Mouse (Mus musculus) neural tube, postnatal 0 days (tissue): ENCODE results near the gene Kcnk7. TPM values are rescaled to one million over a fixed set of nuclear protein-coding genes. Genes with fewer than 3 reads are reported as not detected.

Source experiments
- microRNA-seq: library from miRNA; unstranded; fragments of <30 nt; microRNA quantifications from one replicate; pipeline ENCODE4, GENCODE M21; 2016
- polyA plus RNA-seq: library from polyadenylated mRNA; unstranded; fragments of >200 nt; fragmentation: Nextera tagmentation; extraction: Ambion mirVana; gene quantifications from 2 replicates; pipeline ENCODE4 v1.2.1, GENCODE M21; 2015

Kcnk7 gene
- 0.25 and 0.53 TPM in 2 replicates for polyA plus RNA-seq

GRCm38 (mm10) chr19:5704163-5704800 lies at the start of gene Kcnk7:
Gene Kcnk7, plus strand, starts transcription at chr19:5704367.

GRCm38 (mm10) chr19:5662981-5663913 lies 40.9 kb upstream of the Kcnk7 start, which contains the start of gene Sipa1:
Gene Sipa1, minus strand, starts transcription at chr19:5663707.

GRCm38 (mm10) chr19:5688200-5689087 lies 15.7 kb upstream of the Kcnk7 start, which contains the start of the genes Map3k11 and Pcnx3:
Gene Map3k11, plus strand, starts transcription at chr19:5688742.
Gene Pcnx3, minus strand, starts transcription at chr19:5688908.

GRCm38 (mm10) chr19:5725767-5726515 lies 21.8 kb downstream of the Kcnk7 start, which contains the start of gene Ehbp1l1:
Gene Ehbp1l1, minus strand, starts transcription at chr19:5726317.

GRCm38 (mm10) chr19:5729444-5729815 lies 25.3 kb downstream of the Kcnk7 start, which contains the start of gene Fam89b:
Gene Fam89b, minus strand, starts transcription at chr19:5729653.

GRCm38 (mm10) chr19:5740320-5741317 lies 36.5 kb downstream of the Kcnk7 start, which contains the start of gene Ltbp3:
Gene Ltbp3, plus strand, starts transcription at chr19:5740904.

Small RNAs within 50 kb of the gene (microRNA-seq; reads per million reads assigned to microRNA genes)
- gene Mir6987: not detected

Other genes with a start within 250 kb of the Kcnk7 start
- 21.3 and 22.9 TPM in 2 replicates for gene Ccdc85b, start 246.5 kb upstream of the Kcnk7 start, polyA plus RNA-seq
- 161 and 163 TPM in 2 replicates for gene Fibp, start 243.8 kb upstream of the Kcnk7 start, polyA plus RNA-seq
- gene Ctsw, start 235.9 kb upstream of the Kcnk7 start, polyA plus RNA-seq: 1.4 and 2.2 TPM in 2 replicates
- gene Efemp2, start 230.4 kb upstream of the Kcnk7 start, polyA plus RNA-seq: 44.4 and 50.1 TPM in 2 replicates
- 33.8 and 43.8 TPM in 2 replicates for gene Mus81, start 216.0 kb upstream of the Kcnk7 start, polyA plus RNA-seq
- gene Cfl1, start 213.9 kb upstream of the Kcnk7 start, polyA plus RNA-seq: 2,893 and 3,202 TPM in 2 replicates
- not detected in 2 replicates for gene 1700020D05Rik, start 200.6 kb upstream of the Kcnk7 start, polyA plus RNA-seq
- 74.9 and 90.0 TPM in 2 replicates for gene Snx32, start 193.8 kb upstream of the Kcnk7 start, polyA plus RNA-seq
- 0.25 TPM in 1 of 2 replicates, not detected in the other for gene Ovol1, start 143.7 kb upstream of the Kcnk7 start, polyA plus RNA-seq
- 3.7 and 3.8 TPM in 2 replicates for gene Ap5b1, start 136.3 kb upstream of the Kcnk7 start, polyA plus RNA-seq
- 67.3 and 75.0 TPM in 2 replicates for gene Rnaseh2c, start 102.5 kb upstream of the Kcnk7 start, polyA plus RNA-seq
- 61.9 and 70.5 TPM in 2 replicates for gene Kat5, start 94.1 kb upstream of the Kcnk7 start, polyA plus RNA-seq
- gene Rela, start 66.9 kb upstream of the Kcnk7 start, polyA plus RNA-seq: 27.0 and 30.9 TPM in 2 replicates
- gene Sipa1, start 40.7 kb upstream of the Kcnk7 start, polyA plus RNA-seq: 22.6 and 22.9 TPM in 2 replicates
- gene Map3k11, start 15.6 kb upstream of the Kcnk7 start, polyA plus RNA-seq: 10.7 and 12.0 TPM in 2 replicates
- 16.5 and 22.2 TPM in 2 replicates for gene Pcnx3, start 15.5 kb upstream of the Kcnk7 start, polyA plus RNA-seq
- 39.6 and 46.6 TPM in 2 replicates for gene Ehbp1l1, start 21.9 kb downstream of the Kcnk7 start, polyA plus RNA-seq
- 111 and 124 TPM in 2 replicates for gene Fam89b, start 25.3 kb downstream of the Kcnk7 start, polyA plus RNA-seq
- gene Ltbp3, start 36.5 kb downstream of the Kcnk7 start, polyA plus RNA-seq: 20.0 and 20.8 TPM in 2 replicates
- 75.6 and 85.9 TPM in 2 replicates for gene Scyl1, start 67.1 kb downstream of the Kcnk7 start, polyA plus RNA-seq
- gene Frmd8, start 170.9 kb downstream of the Kcnk7 start, polyA plus RNA-seq: 12.2 and 12.5 TPM in 2 replicates
- 2.9 TPM in 2 replicates for gene Slc25a45, start 173.4 kb downstream of the Kcnk7 start, polyA plus RNA-seq
- 6.3 and 8.0 TPM in 2 replicates for gene Tigd3, start 189.8 kb downstream of the Kcnk7 start, polyA plus RNA-seq
- gene Dpf2, start 208.6 kb downstream of the Kcnk7 start, polyA plus RNA-seq: 49.1 and 55.8 TPM in 2 replicates
- gene Cdc42ep2, start 220.4 kb downstream of the Kcnk7 start, polyA plus RNA-seq: 18.7 and 21.8 TPM in 2 replicates